Mouse (Mus musculus) bone marrow, adult 2 months (tissue): ENCODE data around the gene Ropn1. TPM values are rescaled to one million over a fixed set of nuclear protein-coding genes. Genes with fewer than 3 reads are reported as not detected.
A peak's percentile ranks its signal among the peaks of the same experiment; 100 is the strongest.

Experiments used
- H3K27ac ChIP-seq: fragments of 200-500 bp; 2 replicates; pipeline ENCODE4 v1.5.1; 2012; ENCODE audit warnings: low read depth, mild to moderate bottlenecking, control low read depth, inconsistent platforms, low read length; ENCODE audit not compliant: control insufficient read depth, poor library complexity, insufficient read depth
- H3K4me1 ChIP-seq: fragments of 200-500 bp; 2 replicates; pipeline ENCODE4 v1.6.1; 2011; ENCODE audit warnings: low read length; ENCODE audit not compliant: control insufficient read depth, insufficient read depth
- H3K4me3 ChIP-seq: fragments of 200-500 bp; replicated peaks from 2 replicates; pipeline ENCODE3; 2011; ENCODE audit warnings: mild to moderate bottlenecking, low read depth, low read length, control low read depth; ENCODE audit not compliant: control insufficient read depth
- CTCF ChIP-seq: fragments of 200-500 bp; IDR thresholded peaks from 2 replicates; pipeline ENCODE4 v1.5.1; 2011; ENCODE audit warnings: low read length, control low read depth; ENCODE audit not compliant: control insufficient read depth, insufficient read depth
- POLR2A ChIP-seq: fragments of 200-500 bp; IDR thresholded peaks from 2 replicates; pipeline ENCODE4 v1.6.1; 2011; ENCODE audit warnings: low read depth, mild to moderate bottlenecking, control low read depth, low read length, borderline replicate concordance; ENCODE audit not compliant: control insufficient read depth
- WGBS: fragments of 180-500 bp; shearing (Covaris S2); methylation state at CpG from one replicate; pipeline ENCODE4 v1.1.7; 2018; 5-methylcytosine and 5-hydroxymethylcytosine counted together
- polyA plus RNA-seq: library from polyadenylated mRNA; stranded (reverse); fragments of >200 nt; gene quantifications from 2 replicates; pipeline ENCODE4 v1.2.4, GENCODE M21; 2011; ENCODE audit warnings: low replicate concordance; ENCODE audit not compliant: missing spikeins, insufficient read depth, insufficient read length

The Ropn1 gene
- polyA plus RNA-seq, 1 experiment: not detected

DNA sequence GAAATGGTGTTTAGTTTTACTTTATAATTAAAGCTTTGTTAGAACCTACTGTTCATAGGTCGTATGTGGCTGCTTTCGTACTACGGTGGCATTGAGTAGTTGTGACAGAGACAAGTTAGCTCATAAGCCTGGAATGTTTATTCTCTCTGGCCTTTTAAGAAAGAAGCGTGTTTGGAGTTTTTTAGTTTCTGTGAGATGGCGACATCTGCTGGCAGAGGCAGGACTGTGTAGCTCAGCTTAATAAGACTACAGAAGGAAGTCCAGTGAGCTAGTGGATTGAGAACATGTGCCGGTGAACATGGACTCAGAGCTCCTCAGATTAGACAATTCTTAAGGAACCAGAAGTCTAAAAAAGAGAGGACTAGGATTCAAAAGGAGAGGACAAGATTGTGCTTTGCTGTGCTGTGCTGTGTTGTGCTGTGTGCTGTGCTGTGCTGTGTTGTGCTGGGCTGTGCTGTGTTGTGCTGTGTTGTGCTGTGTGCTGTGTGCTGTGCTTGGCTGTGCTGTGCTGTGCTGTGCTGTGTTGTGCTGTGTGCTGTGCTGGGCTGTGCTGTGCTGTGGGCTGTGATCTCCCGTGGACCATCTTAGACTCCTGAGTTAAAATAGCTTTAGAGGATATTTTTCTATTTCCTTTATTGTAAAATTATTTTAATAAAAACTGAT is 50.6 kb downstream of the Ropn1 start:
- TF ChIP-seq POLR2A (no peak), CTCF (peak; percentile 48)
- Histone ChIP-seq H3K4me1 (no peaks in the 10 kb centered on the region), H3K4me3 (no peak overlapping the region), H3K27ac (no peak overlapping the region)
- 20% methylated on average over 7 of the region's 7 CpGs for WGBS

DNA sequence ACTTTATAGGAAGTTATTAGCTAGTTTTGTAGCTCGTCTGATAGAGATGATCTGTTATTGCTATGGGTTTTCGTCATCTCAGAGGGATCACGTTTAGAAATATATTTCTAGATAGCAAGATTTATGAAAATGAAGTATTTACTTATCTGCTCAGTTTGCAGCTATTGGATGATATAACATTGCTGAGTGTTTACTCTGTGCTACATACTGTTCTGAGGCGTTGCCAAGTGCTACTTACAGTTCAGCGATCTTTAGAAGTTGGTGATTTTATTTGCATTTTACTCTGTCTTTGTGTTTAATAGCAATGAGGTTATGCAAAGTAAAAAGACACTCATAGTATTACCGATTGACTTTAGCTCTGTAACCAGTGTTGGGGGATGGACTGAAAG is 51.1 kb downstream of the Ropn1 start:
- no peak for TF ChIP-seq CTCF
- TF ChIP-seq POLR2A: no peak
- Histone ChIP-seq H3K4me3 (no peak overlapping the region), H3K4me1 (no peaks in the 10 kb centered on the region), H3K27ac (no peak overlapping the region)
- WGBS: 80% methylated on average over 6 of the region's 6 CpGs

DNA sequence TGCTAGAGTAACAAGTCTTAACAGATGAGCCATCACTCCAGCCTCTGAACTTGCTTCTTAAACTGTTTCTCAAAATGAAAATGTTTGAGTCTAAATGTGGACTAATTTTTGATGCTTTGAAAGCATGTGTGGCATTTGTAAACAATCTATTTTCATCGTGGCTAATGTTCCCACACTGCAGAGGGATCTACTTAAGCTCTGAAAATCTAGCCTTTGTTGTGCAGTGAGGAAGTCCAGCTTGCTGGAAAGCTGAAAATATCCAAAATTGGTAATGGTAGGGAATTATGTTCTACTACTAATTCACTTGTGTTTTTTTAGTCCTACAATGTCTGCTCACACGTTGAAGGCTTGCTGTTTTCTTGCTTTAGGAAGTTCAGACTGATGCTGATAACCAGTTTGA is 56.3 kb downstream of the Ropn1 start:
- TF ChIP-seq CTCF (no peak), POLR2A (no peak)
- H3K27ac ChIP-seq: no peak overlapping the region
- no peak overlapping the region for H3K4me3 ChIP-seq
- 90% methylated on average over 2 of the region's 2 CpGs for WGBS
- H3K4me1 ChIP-seq: no peaks in the 10 kb centered on the region

DNA sequence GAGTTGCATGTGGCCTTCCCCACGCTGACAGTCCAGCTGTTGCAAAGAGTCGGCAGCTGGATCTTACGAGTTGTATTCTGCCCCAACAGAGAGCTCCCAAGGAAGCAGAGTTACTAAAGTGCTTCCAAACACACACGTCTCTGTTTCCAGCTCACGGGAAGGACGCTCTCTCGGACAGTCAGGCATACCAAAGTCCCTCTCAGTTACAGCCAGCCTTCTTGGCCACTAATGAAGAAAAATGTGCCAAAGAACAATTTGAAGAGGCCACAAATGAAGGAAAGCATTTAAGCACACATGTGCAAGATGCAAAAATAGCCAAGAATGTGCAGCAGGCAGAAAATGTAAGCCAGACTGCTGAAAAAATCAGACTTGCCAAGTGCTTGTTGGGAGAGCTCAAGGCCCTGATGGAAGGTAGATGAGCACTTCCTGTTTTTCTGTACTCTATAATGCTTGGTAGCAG is 56.8 kb downstream of the Ropn1 start:
- 87% methylated on average over 7 of the region's 7 CpGs for WGBS
- H3K27ac ChIP-seq: no peak overlapping the region
- H3K4me3 ChIP-seq: no peak overlapping the region
- H3K4me1 ChIP-seq: no peaks in the 10 kb centered on the region
- TF ChIP-seq POLR2A (no peak), CTCF (no peak)

DNA sequence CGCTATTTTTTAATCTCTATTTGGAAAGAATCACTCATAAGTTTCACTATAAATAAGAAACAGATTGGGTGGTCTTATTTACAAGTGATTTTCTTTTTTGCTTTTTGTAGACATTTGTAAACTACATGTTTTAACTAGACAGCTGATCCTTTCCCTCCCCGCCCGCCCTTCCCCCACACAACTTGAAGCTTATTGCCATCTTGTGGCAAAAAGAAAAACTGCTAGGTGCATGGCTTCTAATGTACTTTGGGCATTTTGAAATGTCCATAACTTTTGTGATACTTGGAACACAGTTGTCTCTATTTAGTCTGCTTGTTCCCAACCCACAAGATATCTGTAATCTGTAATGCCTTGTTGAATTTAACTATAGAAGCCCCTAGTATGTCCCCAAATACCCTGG is 61.8 kb downstream of the Ropn1 start:
- 87% methylated on average over 3 of the region's 3 CpGs for WGBS
- no peak overlapping the region for H3K27ac ChIP-seq
- no peaks in the 10 kb centered on the region for H3K4me1 ChIP-seq
- TF ChIP-seq POLR2A (no peak), CTCF (no peak)
- no peak overlapping the region for H3K4me3 ChIP-seq

DNA sequence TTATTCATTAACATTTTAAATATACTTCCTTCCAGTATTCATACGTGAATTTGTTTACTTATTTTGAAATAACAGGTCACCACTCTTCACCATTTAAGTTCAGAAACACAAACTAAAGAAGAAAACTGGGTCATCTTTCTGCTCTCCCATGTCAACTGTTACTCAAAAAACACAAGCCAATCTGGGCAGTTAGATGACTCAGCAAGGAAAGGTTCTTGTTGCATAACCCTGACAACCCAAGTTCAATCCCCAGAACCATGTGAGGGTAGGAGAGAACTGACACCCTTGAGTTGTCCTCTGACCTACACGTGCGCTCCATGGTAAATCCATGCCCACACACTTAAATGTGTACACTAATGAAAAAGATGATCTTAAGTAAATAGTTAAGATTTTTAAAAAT is 75.4 kb downstream of the Ropn1 start:
- TF ChIP-seq CTCF: no peak
- TF ChIP-seq POLR2A: no peak
- Histone ChIP-seq H3K4me3 (no peak overlapping the region), H3K27ac (no peak overlapping the region), H3K4me1 (no peaks in the 10 kb centered on the region; the same call in 1 of the 2 replicates)
- 76% methylated on average over 3 of the region's 3 CpGs for WGBS

Other genes starting within 250 kb of the Ropn1 start
- 23.3 and 72.1 TPM in 2 replicates for gene Kalrn, start 76.4 kb upstream of the Ropn1 start, polyA plus RNA-seq
- gene Ccdc14, start 40.7 kb downstream of the Ropn1 start, polyA plus RNA-seq: 4.7 and 4.8 TPM in 2 replicates
- 11.1 and 22.2 TPM in 2 replicates for gene Mylk, start 95.3 kb downstream of the Ropn1 start, polyA plus RNA-seq